Mouse (Mus musculus) spleen, adult 2 months (tissue): Measurements from ENCODE around the gene Nelfb.

ENCODE experiments used
- CTCF ChIP-seq: fragments of 200-500 bp; IDR thresholded peaks from 2 replicates; pipeline ENCODE4 v1.5.1; 2011; ENCODE audit warnings: mild to moderate bottlenecking, inconsistent platforms; ENCODE audit not compliant: insufficient read depth, insufficient read length, insufficient replicate concordance; ENCODE audit errors: extremely low read depth
- POLR2A ChIP-seq: fragments of 200-500 bp; IDR thresholded peaks from 2 replicates; pipeline ENCODE4 v1.6.1; 2011; ENCODE audit warnings: low read depth, low read length, inconsistent platforms

DNA sequence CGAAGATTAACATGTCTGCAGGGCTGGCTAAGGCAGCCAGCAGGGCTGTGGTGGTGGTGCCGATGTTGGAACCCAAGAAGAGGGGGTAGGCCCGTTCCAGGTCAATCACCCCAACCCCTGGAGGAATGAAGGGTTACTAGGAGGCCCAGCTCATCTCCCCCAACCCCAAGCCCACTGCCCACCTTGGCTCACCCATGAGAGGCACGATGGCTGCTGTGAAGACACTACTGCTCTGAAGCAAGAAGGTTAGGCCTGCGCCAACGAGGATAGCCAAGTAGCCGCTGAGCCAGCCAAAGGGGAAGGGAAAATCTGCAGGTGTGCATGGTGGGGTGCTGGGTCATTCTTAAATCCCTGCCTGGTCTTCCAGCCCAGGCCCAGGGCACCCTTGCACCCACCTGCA is 19.3 kb upstream of the Nelfb start:
- TF ChIP-seq POLR2A, result no peak
- TF ChIP-seq CTCF, result no peak
